Mouse (Mus musculus) spleen, embryonic (tissue): ENCODE data around the gene Podxl2.

Experiments
- CTCF ChIA-PET: fragments of 350-600 bp; sonication (Branson Sonifier 250); formaldehyde crosslinking; loops from one replicate; lab custom pipeline; 2022; lab: Charles Lee

The Podxl2 gene

GRCm38 (mm10) chr6:88803051-88803450 lies 71.8 kb downstream of the Podxl2 start:
- CTCF ChIA-PET, result no interaction called here

- CTCF ChIA-PET, result no interaction called here
Observed at GRCm38 (mm10) chr6:88800735-88801134, 74.1 kb downstream of the Podxl2 start.

DNA sequence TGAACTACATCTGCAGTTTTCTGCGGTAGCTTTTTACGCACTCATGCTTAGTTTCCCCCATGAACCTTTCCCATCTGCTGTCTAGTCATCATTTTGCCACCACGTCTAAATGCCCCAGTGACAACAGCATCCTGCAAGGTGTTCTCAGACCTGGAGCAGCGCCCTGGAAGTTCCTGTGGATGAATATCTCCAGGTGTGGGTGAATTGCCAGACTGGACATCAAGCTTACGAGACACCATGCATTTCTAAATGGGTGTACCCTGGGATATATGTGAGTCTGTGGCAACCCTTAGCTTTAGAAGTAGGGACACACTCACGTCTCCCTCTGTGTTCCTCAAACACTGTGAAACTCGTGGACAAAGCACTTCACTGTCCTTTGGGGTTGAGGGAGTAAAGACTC lies 74.7 kb downstream of the Podxl2 start:
- CTCF ChIA-PET, result no interaction called here

- CTCF ChIA-PET, result no interaction called here
Observed at GRCm38 (mm10) chr6:88794561-88794971, 80.3 kb downstream of the Podxl2 start.

- CTCF ChIA-PET, result no interaction called here
Observed at GRCm38 (mm10) chr6:88793872-88794271, 81.0 kb downstream of the Podxl2 start.

DNA sequence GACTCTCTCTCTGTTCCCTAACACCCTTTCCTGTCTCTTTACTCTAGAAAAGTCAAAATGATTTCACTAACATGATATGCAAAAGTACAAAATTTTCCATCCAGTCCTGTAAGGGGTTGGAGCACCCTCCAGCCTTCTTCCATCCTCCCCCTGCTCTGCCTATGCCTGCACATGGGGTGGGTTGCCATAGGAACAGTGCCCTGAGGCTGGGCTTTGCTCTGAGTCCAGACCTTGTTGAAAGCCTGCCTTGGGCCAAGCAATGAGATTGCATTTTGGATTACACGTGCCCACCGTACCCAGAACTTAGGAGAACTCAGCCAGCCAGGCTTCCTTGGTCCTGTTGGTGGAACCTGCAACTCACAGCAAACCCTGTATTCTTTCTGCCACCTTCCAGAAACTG lies 81.6 kb downstream of the Podxl2 start:
- CTCF ChIA-PET, result no interaction called here
